Mouse (Mus musculus) ES-E14 (cell line): Measurements from ENCODE around the gene Mrpl45.

Source experiments
- CHD2 ChIP-seq: IDR thresholded peaks from 2 replicates; pipeline ENCODE4 v1.6.1; 2014; ENCODE audit warnings: mild to moderate bottlenecking, low read depth, low read length, inconsistent platforms
- HCFC1 ChIP-seq: IDR thresholded peaks from 2 replicates; pipeline ENCODE4 v1.6.1; 2012; ENCODE audit warnings: low read length, inconsistent platforms, borderline replicate concordance; ENCODE audit not compliant: insufficient read depth
- MAFK ChIP-seq: IDR thresholded peaks from 2 replicates; pipeline ENCODE4 v1.6.1; 2014; ENCODE audit warnings: mild to moderate bottlenecking, low read depth, low read length, inconsistent platforms; ENCODE audit not compliant: insufficient read depth
- ZC3H11A ChIP-seq: IDR thresholded peaks from 2 replicates; pipeline ENCODE4 v1.6.1; 2012; ENCODE audit warnings: low read depth, mild to moderate bottlenecking, inconsistent platforms, low read length, borderline replicate concordance
- ZNF384 ChIP-seq: IDR thresholded peaks from 2 replicates; pipeline ENCODE4 v1.6.1; 2012; ENCODE audit warnings: low read depth, low read length, inconsistent platforms

- TF ChIP-seq HCFC1, result no peak
- no peak for TF ChIP-seq ZNF384
- TF ChIP-seq ZC3H11A, result no peak
- no peak for TF ChIP-seq MAFK
- TF ChIP-seq CHD2, result no peak
Observed at GRCm38 (mm10) chr11:97373402-97373801, 57.9 kb downstream of the Mrpl45 start.
